Mouse (Mus musculus) MEL (cell line): ENCODE measurements around the gene Olfr70.

ENCODE experiments used
- CTCF ChIP-seq, 3 experiments: IDR thresholded peaks in 2 of 3; conservative IDR thresholded peaks in 1 of 3; 2 replicates each; pipeline ENCODE4 v1.5.1; 2011 to 2012; ENCODE audit warnings: low read length in 3 of 3, low read depth in 2 of 3, mild to moderate bottlenecking in 2 of 3, improper control_type of control experiment in 1 of 3, inconsistent platforms in 1 of 3, mixed read lengths in 1 of 3, moderate library complexity in 1 of 3; ENCODE audit not compliant: control insufficient read depth in 1 of 3, insufficient read depth in 1 of 3, poor library complexity in 1 of 3, severe bottlenecking in 1 of 3
- HCFC1 ChIP-seq: IDR thresholded peaks from 2 replicates; pipeline ENCODE4 v1.6.1; 2012; ENCODE audit warnings: low read depth, mild to moderate bottlenecking, inconsistent platforms, low read length, improper control_type of control experiment, moderate library complexity
- MXI1 ChIP-seq: IDR thresholded peaks from 2 replicates; pipeline ENCODE4 v1.6.1; 2011; ENCODE audit warnings: mild to moderate bottlenecking, low read depth, low read length, improper control_type of control experiment
- POLR2AphosphoS5 ChIP-seq: IDR thresholded peaks from 2 replicates; pipeline ENCODE4 v1.6.1; 2012; ENCODE audit warnings: low read depth, borderline replicate concordance, mild to moderate bottlenecking, inconsistent platforms, low read length, moderate library complexity, mixed read lengths
- USF1 ChIP-seq: IDR thresholded peaks from 2 replicates; pipeline ENCODE4 v1.6.1; 2014; ENCODE audit warnings: low read depth, mild to moderate bottlenecking, inconsistent platforms, low read length, improper control_type of control experiment, moderate library complexity
- USF2 ChIP-seq, 2 experiments: IDR thresholded peaks; 2 replicates each; pipeline ENCODE4 v1.6.1; 2011 to 2012; ENCODE audit warnings: improper control_type of control experiment in 2 of 2, low read length in 2 of 2, borderline replicate concordance in 1 of 2, inconsistent platforms in 1 of 2, low read depth in 1 of 2, mild to moderate bottlenecking in 1 of 2; ENCODE audit not compliant: insufficient read depth in 1 of 2

DNA sequence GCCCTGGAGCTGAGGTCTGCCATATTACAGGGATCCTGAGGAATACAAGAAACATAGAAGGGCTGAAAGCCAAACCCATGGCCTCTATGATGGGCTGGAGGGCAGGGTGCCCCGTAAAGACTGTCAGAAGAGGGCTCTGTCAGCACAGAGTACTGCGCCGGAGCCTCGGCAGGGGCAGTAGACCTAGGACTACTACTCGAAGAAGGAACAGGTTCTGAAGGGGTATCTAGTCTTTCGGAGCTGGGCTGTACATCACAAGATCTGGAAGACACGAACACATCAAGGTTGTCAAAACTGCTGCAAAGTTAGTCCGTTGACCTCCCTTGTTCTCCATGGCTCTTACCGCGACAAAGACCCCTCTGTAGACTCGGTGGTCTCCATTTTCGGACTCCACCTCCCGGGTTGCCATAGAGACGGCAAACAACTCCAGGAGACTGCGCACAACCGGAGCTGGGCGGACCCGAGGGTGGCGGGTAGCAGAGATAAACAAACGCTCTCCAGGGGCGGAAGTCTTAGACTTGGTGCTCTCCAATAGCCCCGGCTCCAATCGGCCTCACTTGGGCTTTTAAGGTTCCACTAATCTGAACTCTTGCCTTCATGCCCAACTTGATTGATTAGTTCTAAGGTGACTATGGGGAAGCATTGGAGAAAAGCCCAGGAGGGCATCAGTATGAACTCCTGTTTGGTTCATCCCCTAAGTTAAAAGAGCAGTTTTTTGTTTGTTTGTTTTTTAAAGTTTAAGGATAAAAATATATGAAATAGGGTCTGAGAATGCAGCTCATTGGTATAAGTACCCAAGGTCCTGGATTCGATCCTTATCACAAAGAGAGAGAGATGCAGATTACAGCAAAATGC is 47.2 kb downstream of the Olfr70 start, which contains the start of gene Spag8:
- no peak for TF ChIP-seq USF2 (IDR thresholded peaks at IDR 0.05; ENCODE audit: borderline replicate concordance in 1 of 2, insufficient read depth in 1 of 2, low read depth in 1 of 2, low read length in 2 of 2)
- TF ChIP-seq CTCF (IDR thresholded peaks at IDR 0.05 in 2 of 3, conservative IDR thresholded peaks at IDR 0.05 in 1 of 3; ENCODE audit: control insufficient read depth in 1 of 3, insufficient read depth in 1 of 3, low read depth in 2 of 3, low read length in 3 of 3, poor library complexity in 1 of 3, severe bottlenecking in 1 of 3), result no peak
- TF ChIP-seq HCFC1, result peak; percentile 85
- TF ChIP-seq POLR2AphosphoS5, result no peak
- TF ChIP-seq MXI1, result peak; percentile 80
- no peak for TF ChIP-seq USF1
